Mouse (Mus musculus) ES-Bruce4 (cell line): ENCODE measurements around the gene Dnajb7. TPM values are rescaled to one million over a fixed set of nuclear protein-coding genes. Genes with fewer than 3 reads are reported as not detected.

Experiments
- H3K27ac ChIP-seq: 2 replicates; pipeline ENCODE4 v1.5.1; 2012; ENCODE audit warnings: low read length, inconsistent platforms; ENCODE audit not compliant: insufficient read depth
- H3K27me3 ChIP-seq: 2 replicates; pipeline ENCODE4 v1.6.1; 2012; ENCODE audit warnings: mild to moderate bottlenecking, low read length, inconsistent platforms; ENCODE audit not compliant: control insufficient read depth, poor library complexity, insufficient read depth, severe bottlenecking
- H3K36me3 ChIP-seq: 2 replicates; pipeline ENCODE4 v1.6.1; 2012; ENCODE audit warnings: inconsistent platforms, mild to moderate bottlenecking, low read length, moderate library complexity; ENCODE audit not compliant: control insufficient read depth, poor library complexity, insufficient read depth, severe bottlenecking
- H3K4me1 ChIP-seq: one replicate; pipeline ENCODE4 v1.8.1; 2011; ENCODE audit warnings: low read length; ENCODE audit not compliant: control insufficient read depth, insufficient read depth
- H3K4me3 ChIP-seq: 2 replicates; pipeline ENCODE4 v1.5.1; 2011; ENCODE audit warnings: low read depth, mild to moderate bottlenecking, low read length
- H3K9ac ChIP-seq: 2 replicates; pipeline ENCODE4 v1.6.1; 2012; ENCODE audit warnings: low read depth, mild to moderate bottlenecking, inconsistent platforms; ENCODE audit not compliant: poor library complexity, severe bottlenecking
- H3K9me3 ChIP-seq: replicated peaks from 2 replicates; pipeline ENCODE4 v1.6.1; 2012; ENCODE audit warnings: mild to moderate bottlenecking, low read length, inconsistent platforms; ENCODE audit not compliant: control insufficient read depth, poor library complexity, insufficient read depth, severe bottlenecking
- CTCF ChIP-seq: IDR thresholded peaks from one replicate; pipeline ENCODE4 v1.8.1; 2011; ENCODE audit warnings: low read depth, low read length
- EP300 ChIP-seq: IDR thresholded peaks from 2 replicates; pipeline ENCODE4 v1.6.1; 2011; ENCODE audit warnings: low read depth, low read length; ENCODE audit not compliant: insufficient read depth
- POLR2A ChIP-seq: IDR thresholded peaks from one replicate; pipeline ENCODE4 v1.8.1; 2011; ENCODE audit warnings: low read length; ENCODE audit not compliant: insufficient read depth
- polyA plus RNA-seq: library from polyadenylated mRNA; stranded (reverse); fragments of >200 nt; gene quantifications from 2 replicates; pipeline ENCODE4 v1.2.4, GENCODE M21; 2011; ENCODE audit warnings: low read depth; ENCODE audit not compliant: missing spikeins, insufficient read depth, insufficient read length

The Dnajb7 gene
- polyA plus RNA-seq, 1 experiment: not detected

- Histone ChIP-seq H3K36me3 (peaks cover 59% of the 10 kb centered on the region), H3K27me3 (no peaks in the 10 kb centered on the region), H3K27ac (no peak overlapping the region), H3K4me3 (no peak overlapping the region), H3K4me1 (no peaks in the 10 kb centered on the region), H3K9ac (no peak overlapping the region), H3K9me3 (no peaks in the 10 kb centered on the region)
- no peak for TF ChIP-seq EP300
- no peak for TF ChIP-seq POLR2A
- TF ChIP-seq CTCF: no peak
Measured at GRCm38 (mm10) chr15:81364271-81364670, 43.8 kb downstream of the Dnajb7 start.

- TF ChIP-seq POLR2A (no peak), CTCF (no peak), EP300 (no peak)
- H3K4me3 ChIP-seq: no peak overlapping the region
- H3K36me3 ChIP-seq: peaks cover 46% of the 10 kb centered on the region
- no peaks in the 10 kb centered on the region for H3K9me3 ChIP-seq
- no peaks in the 10 kb centered on the region for H3K27me3 ChIP-seq
- H3K27ac ChIP-seq: peak overlapping the region; percentile 48; the same call in 1 of the 2 replicates
- H3K4me1 ChIP-seq: no peaks in the 10 kb centered on the region
- no peak overlapping the region for H3K9ac ChIP-seq
Measured at GRCm38 (mm10) chr15:81362501-81362900, 45.6 kb downstream of the Dnajb7 start.

- Histone ChIP-seq H3K4me1 (no peaks in the 10 kb centered on the region), H3K27me3 (no peaks in the 10 kb centered on the region), H3K27ac (peak overlapping the region; percentile 22), H3K9ac (peak overlapping the region; percentile 42; the same call in 1 of the 2 replicates), H3K9me3 (no peaks in the 10 kb centered on the region), H3K4me3 (no peak overlapping the region), H3K36me3 (peaks cover 36% of the 10 kb centered on the region)
- TF ChIP-seq EP300: no peak
- TF ChIP-seq CTCF: no peak
- TF ChIP-seq POLR2A: no peak
Measured at GRCm38 (mm10) chr15:81361417-81362015, 46.6 kb downstream of the Dnajb7 start.

GRCm38 (mm10) chr15:81361022-81361404 is 47.1 kb downstream of the Dnajb7 start:
- Histone ChIP-seq H3K4me1 (no peaks in the 10 kb centered on the region), H3K4me3 (no peak overlapping the region), H3K9ac (peak overlapping the region; percentile 42; the same call in 1 of the 2 replicates), H3K27ac (peak overlapping the region; percentile 22), H3K9me3 (no peaks in the 10 kb centered on the region), H3K27me3 (no peaks in the 10 kb centered on the region), H3K36me3 (peaks cover 32% of the 10 kb centered on the region)
- no peak for TF ChIP-seq EP300
- no peak for TF ChIP-seq POLR2A
- no peak for TF ChIP-seq CTCF

GRCm38 (mm10) chr15:81360345-81361021 is 47.6 kb downstream of the Dnajb7 start, which contains the start of gene Slc25a17:
Slc25a17 (minus strand) TSS chr15:81360812.
- Histone ChIP-seq H3K9me3 (no peaks in the 10 kb centered on the region), H3K27me3 (no peaks in the 10 kb centered on the region), H3K4me1 (no peaks in the 10 kb centered on the region), H3K27ac (peak within 1 kb of the TSS; percentile 28), H3K36me3 (peaks cover 27% of the 10 kb centered on the region), H3K4me3 (peak within 1 kb of the TSS; percentile 98), H3K9ac (peak within 1 kb of the TSS; percentile 69)
- TF ChIP-seq CTCF: no peak
- peak; percentile 36 for TF ChIP-seq POLR2A
- TF ChIP-seq EP300: no peak

- Histone ChIP-seq H3K36me3 (peaks cover 16% of the 10 kb centered on the region), H3K4me1 (no peaks in the 10 kb centered on the region), H3K4me3 (no peak overlapping the region), H3K9me3 (no peaks in the 10 kb centered on the region), H3K27ac (no peak overlapping the region), H3K27me3 (no peaks in the 10 kb centered on the region), H3K9ac (peak overlapping the region; percentile 69; the same call in 1 of the 2 replicates)
- TF ChIP-seq EP300 (no peak), POLR2A (no peak), CTCF (no peak)
Measured at GRCm38 (mm10) chr15:81359421-81359820, 48.7 kb downstream of the Dnajb7 start.
